ENCODE assay signal across 27 mouse cellular contexts in the genomic region with DNA sequence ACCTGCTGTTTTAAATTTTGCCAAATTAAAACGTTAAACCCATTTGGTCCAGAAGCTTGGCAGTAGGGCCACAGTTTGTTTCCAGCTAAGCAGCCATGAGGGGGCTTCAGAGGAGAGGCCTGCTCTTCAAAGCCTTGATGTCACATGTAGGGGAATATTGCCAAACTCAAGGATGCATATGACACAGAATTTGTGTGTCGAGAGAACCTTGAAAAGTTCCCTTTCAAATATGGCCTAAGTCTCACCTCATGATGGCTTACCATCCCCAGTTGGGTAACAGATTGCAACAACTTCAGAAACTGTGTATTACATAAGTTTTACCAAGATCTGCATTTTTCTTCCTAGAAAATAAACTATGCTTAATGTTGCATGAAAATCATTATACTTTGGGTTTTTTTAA. TPM values are rescaled to one million over a fixed set of nuclear protein-coding genes. Genes with fewer than 3 reads are reported as not detected.
DNase-seq lines count a peak whose midpoint lies in the region; ATAC-seq and TF ChIP-seq lines count a peak whose summit lies in the region.
"Had no signal": no experiment of that assay in that cellular context is flagged by ENCODE, and none has a peak within 500 bp of the region (broad histone marks: within the 10 kb centered on the region; RNA-seq: fewer than 3 reads in every experiment).

No protein-coding gene starts in this region.

- 78% methylated on average over 2 of the region's 2 CpGs for WGBS in liver, postnatal 0 days (ENCODE audit: insufficient replicate concordance)
- 53% methylated on average over 2 of the region's 2 CpGs for WGBS in bone marrow, adult 2 months

- H3K4me1 ChIP-seq in liver, postnatal 0 days (ENCODE audit: insufficient read depth): no peaks in the 10 kb centered on the region
- H3K4me1 ChIP-seq in bone marrow, adult 2 months (ENCODE audit: control insufficient read depth, insufficient read depth, low read length): peaks cover 3% of the 10 kb centered on the region; the same call in 1 of the 2 replicates
- H3K4me1 ChIP-seq: embryonic facial prominence, embryonic 10.5 days; embryonic facial prominence, embryonic 13.5 days; forebrain, embryonic 12.5 days; forebrain, embryonic 15.5 days; heart, embryonic 13.5 days; hindbrain, embryonic 12.5 days; hindbrain, embryonic 15.5 days had no signal

- TF ChIP-seq POLR2A in bone marrow, adult 2 months (IDR thresholded peaks at IDR 0.05; ENCODE audit: borderline replicate concordance, control insufficient read depth, low read depth, low read length): no peak

- H3K4me3 ChIP-seq in liver, postnatal 0 days (ENCODE audit: low read depth, low read length): no peak overlapping the region
- H3K4me3 ChIP-seq in bone marrow, adult 2 months (replicated peaks; ENCODE audit: control insufficient read depth, low read depth, low read length): no peak overlapping the region
- H3K4me3 ChIP-seq: embryonic facial prominence, embryonic 10.5 days; embryonic facial prominence, embryonic 13.5 days; erythroblast, embryonic 14.5 days; forebrain, embryonic 12.5 days; forebrain, embryonic 15.5 days; heart, embryonic 13.5 days; hindbrain, embryonic 12.5 days; hindbrain, embryonic 15.5 days had no signal

- no peak for TF ChIP-seq CTCF in liver, postnatal 0 days (IDR thresholded peaks at IDR 0.05; ENCODE audit: low read depth)
- no peak for TF ChIP-seq CTCF in bone marrow, adult 2 months (IDR thresholded peaks at IDR 0.05; ENCODE audit: control insufficient read depth, insufficient read depth, low read length)

- H3K27me3 ChIP-seq in liver, postnatal 0 days (ENCODE audit: insufficient read depth, low read length): no peaks in the 10 kb centered on the region
- H3K27me3 ChIP-seq: embryonic facial prominence, embryonic 13.5 days; forebrain, embryonic 12.5 days; forebrain, embryonic 15.5 days; heart, embryonic 13.5 days; hindbrain, embryonic 12.5 days; hindbrain, embryonic 15.5 days had no signal

- no peak overlapping the region for H3K4me2 ChIP-seq in liver, postnatal 0 days (ENCODE audit: low read depth, low read length)
- H3K4me2 ChIP-seq: embryonic facial prominence, embryonic 13.5 days; forebrain, embryonic 12.5 days; forebrain, embryonic 15.5 days; heart, embryonic 13.5 days; hindbrain, embryonic 12.5 days; hindbrain, embryonic 15.5 days had no signal

- no peak overlapping the region for H3K27ac ChIP-seq in liver, postnatal 0 days (ENCODE audit: low read depth)
- peak overlapping the region; percentile 50; the same call in 1 of the 2 replicates for H3K27ac ChIP-seq in bone marrow, adult 2 months (ENCODE audit: control insufficient read depth, insufficient read depth, low read depth, low read length, poor library complexity)
- H3K27ac ChIP-seq: embryonic facial prominence, embryonic 10.5 days; embryonic facial prominence, embryonic 13.5 days; forebrain, embryonic 12.5 days; forebrain, embryonic 15.5 days; heart, embryonic 13.5 days; hindbrain, embryonic 12.5 days; hindbrain, embryonic 15.5 days had no signal

- DNase-seq in liver, postnatal 0 days: no peak
- no peak for DNase-seq in liver
- DNase-seq in neural tube, embryonic 10.5 days (ENCODE audit: extremely low spot score, low spot score): no peak
- DNase-seq in retina, postnatal 1 day: no peak
- DNase-seq: adrenal gland, adult 8-10 months; adrenal gland, postnatal 25 days; cerebellum, adult 11 months; cerebellum, adult 2 months; cerebellum, adult 9-11 months; cerebellum, postnatal 36 days; embryo, embryonic 11 days; gastrocnemius, postnatal 36 days; heart, postnatal 14 days; heart, postnatal 4 days had no signal

- H3K9me3 ChIP-seq in liver, postnatal 0 days (ENCODE audit: low read length): no peaks in the 10 kb centered on the region
- H3K9me3 ChIP-seq: embryonic facial prominence, embryonic 10.5 days; embryonic facial prominence, embryonic 13.5 days; forebrain, embryonic 12.5 days; forebrain, embryonic 15.5 days; heart, embryonic 13.5 days; hindbrain, embryonic 12.5 days; hindbrain, embryonic 15.5 days had no signal

- no peak overlapping the region for H3K9ac ChIP-seq in liver, postnatal 0 days (replicated peaks)
- H3K9ac ChIP-seq: embryonic facial prominence, embryonic 13.5 days; forebrain, embryonic 12.5 days; forebrain, embryonic 15.5 days; heart, embryonic 13.5 days; hindbrain, embryonic 12.5 days; hindbrain, embryonic 15.5 days had no signal

- ATAC-seq in liver, postnatal 0 days: no peak
- ATAC-seq in hematopoietic stem cell, adult 5-6 weeks (replicated peaks in 1 of 2; ENCODE audit: insufficient read depth in 1 of 2, low FRiP score in 2 of 2, low TSS enrichment in 1 of 2, low read depth in 1 of 2, poor library complexity in 2 of 2, severe bottlenecking in 2 of 2): peak; percentile 42 to 54; a peak in 2 of 4 replicates
- 0 out of 2 replicates have a peak, but pooled peaks have one; percentile 37 for ATAC-seq in monocyte, adult 5-6 weeks (replicated peaks; ENCODE audit: insufficient number of reproducible peaks, low FRiP score, low TSS enrichment, poor library complexity, severe bottlenecking)
- ATAC-seq: activated CD4-positive, CD25-positive, alpha-beta regulatory T cell, adult 4 months; forebrain, embryonic 15.5 days had no signal

- no peaks in the 10 kb centered on the region for H3K36me3 ChIP-seq in liver, postnatal 0 days (replicated peaks; ENCODE audit: insufficient read depth, low read length)
- H3K36me3 ChIP-seq: embryonic facial prominence, embryonic 10.5 days; embryonic facial prominence, embryonic 13.5 days; forebrain, embryonic 12.5 days; forebrain, embryonic 15.5 days; heart, embryonic 13.5 days; hindbrain, embryonic 12.5 days; hindbrain, embryonic 15.5 days had no signal

- TF ChIP-seq EP300 in liver, postnatal 0 days (IDR thresholded peaks at IDR 0.05; ENCODE audit: low read depth): peak; percentile 48; the same call in 1 of the 2 replicates

RNA-seq across cellular contexts. Expression of gene Fbxl5, which starts 5.4 kb away (rescaled TPM):
- polyA plus RNA-seq in liver, postnatal 0 days (2015; fragmentation: Nextera tagmentation; extraction: Ambion mirVana): 15.9 and 16.5 TPM in 2 replicates
- 10.3 and 22.8 TPM in 2 replicates for polyA plus RNA-seq in bone marrow, adult 2 months (2011; ENCODE audit: insufficient read depth, insufficient read length, low replicate concordance, missing spikeins)
- total RNA-seq in hematopoietic stem cell, adult 5-6 weeks (2017): 77.0 and 97.2 TPM in 2 replicates
- total RNA-seq in monocyte, adult 5-6 weeks (2017): 126 to 151 TPM (median 147 TPM) in 3 replicates

RNA-seq across cellular contexts. Expression of gene Bst1, which starts 8.2 kb away (rescaled TPM):
- 3.1 TPM in 2 replicates for polyA plus RNA-seq in liver, postnatal 0 days (2015; fragmentation: Nextera tagmentation; extraction: Ambion mirVana)
- polyA plus RNA-seq in bone marrow, adult 2 months (2011; ENCODE audit: insufficient read depth, insufficient read length, low replicate concordance, missing spikeins): 4.7 and 26.2 TPM in 2 replicates
- total RNA-seq in hematopoietic stem cell, adult 5-6 weeks (2017): 3.8 and 4.1 TPM in 2 replicates
- total RNA-seq in monocyte, adult 5-6 weeks (2017): 3.8 to 8.0 TPM (median 3.8 TPM) in 3 replicates
- total RNA-seq: gastrocnemius, adult 8-10 months had no signal
- polyA plus RNA-seq: embryonic facial prominence, embryonic 13.5 days; erythroblast, embryonic 14.5 days; forebrain, embryonic 12.5 days; forebrain, embryonic 15.5 days had no signal

RNA-seq across cellular contexts. Expression of gene Cd38, which starts 41.5 kb away (rescaled TPM):
- 18.6 and 20.5 TPM in 2 replicates for polyA plus RNA-seq in liver, postnatal 0 days (2015; fragmentation: Nextera tagmentation; extraction: Ambion mirVana)
- polyA plus RNA-seq in bone marrow, adult 2 months (2011; ENCODE audit: insufficient read depth, insufficient read length, low replicate concordance, missing spikeins): 4.1 and 5.7 TPM in 2 replicates
- 1.2 and 1.3 TPM in 2 replicates for total RNA-seq in hematopoietic stem cell, adult 5-6 weeks (2017)
- 13.9 to 18.1 TPM (median 14.7 TPM) in 3 replicates for total RNA-seq in monocyte, adult 5-6 weeks (2017)
- polyA plus RNA-seq: erythroblast, embryonic 14.5 days had no signal
